Mouse (Mus musculus): ENCODE data around the gene Rflna. TPM values are rescaled to one million over a fixed set of nuclear protein-coding genes. Genes with fewer than 3 reads are reported as not detected.

The Rflna gene
- total RNA-seq, 2 experiments from 2014 or later: not detected

GRCm38 (mm10) chr5:125049481-125049880 lies 46.5 kb downstream of the Rflna start:
- ATAC-seq (replicated peaks; ENCODE audit: poor library complexity, severe bottlenecking): no peak

GRCm38 (mm10) chr5:125052237-125052602 lies 49.2 kb downstream of the Rflna start:
- peak; percentile 52 for ATAC-seq (replicated peaks; ENCODE audit: poor library complexity, severe bottlenecking)

GRCm38 (mm10) chr5:125052603-125053488 lies 49.8 kb downstream of the Rflna start:
- ATAC-seq (replicated peaks; ENCODE audit: poor library complexity, severe bottlenecking): peak; percentile 33

- ATAC-seq (replicated peaks; ENCODE audit: poor library complexity, severe bottlenecking): no peak
Measured at GRCm38 (mm10) chr5:125053661-125054060, 50.6 kb downstream of the Rflna start.

- ATAC-seq (replicated peaks; ENCODE audit: poor library complexity, severe bottlenecking): no peak
Measured at GRCm38 (mm10) chr5:125055901-125056300, 52.9 kb downstream of the Rflna start.

GRCm38 (mm10) chr5:125056331-125056695 lies 53.3 kb downstream of the Rflna start:
- no peak for ATAC-seq (replicated peaks; ENCODE audit: poor library complexity, severe bottlenecking)

GRCm38 (mm10) chr5:125056696-125057554 lies 53.9 kb downstream of the Rflna start:
- no peak for ATAC-seq (replicated peaks; ENCODE audit: poor library complexity, severe bottlenecking)

- ATAC-seq (replicated peaks; ENCODE audit: poor library complexity, severe bottlenecking): peak; percentile 10; the same call in 1 of the 2 replicates
Measured at GRCm38 (mm10) chr5:125057555-125058266, 54.7 kb downstream of the Rflna start.

- peak; percentile 33 for ATAC-seq (replicated peaks; ENCODE audit: poor library complexity, severe bottlenecking)
Measured at GRCm38 (mm10) chr5:125058267-125058668, 55.2 kb downstream of the Rflna start.

Other genes starting within 250 kb of the Rflna start
- gene Ccdc92, start 140.8 kb upstream of the Rflna start, total RNA-seq (2014; fragmentation: Nextera tagmentation): not detected in 2 replicates
- 0.36 TPM in 1 of 2 replicates, not detected in the other for gene Ccdc92, start 140.8 kb upstream of the Rflna start, total RNA-seq (2017)
- gene Zfp664, start 140.5 kb upstream of the Rflna start, total RNA-seq (2014; fragmentation: Nextera tagmentation): 12.6 and 13.1 TPM in 2 replicates
- gene Zfp664, start 140.5 kb upstream of the Rflna start, total RNA-seq (2017): 8.8 and 11.6 TPM in 2 replicates
- gene Ncor2, start 176.0 kb downstream of the Rflna start, total RNA-seq (2014; fragmentation: Nextera tagmentation): 47.9 and 77.4 TPM in 2 replicates
- 5.3 and 11.8 TPM in 2 replicates for gene Ncor2, start 176.0 kb downstream of the Rflna start, total RNA-seq (2017)

Measured in granulocyte monocyte progenitor cell, adult 5-6 weeks (primary cell).